Comparison of ENCODE assay signal across 8 mouse cellular contexts in genomic region chr6:117879408-117880115, GRCm38 (mm10). TPM values are rescaled to one million over a fixed set of nuclear protein-coding genes. Genes with fewer than 3 reads are reported as not detected.
A peak's percentile ranks its signal among the peaks of the same experiment; 100 is the strongest.
DNase-seq lines count a peak whose midpoint lies in the region; ATAC-seq and TF ChIP-seq lines count a peak whose summit lies in the region.

No protein-coding gene starts in this region.

- H3K4me3 ChIP-seq in bone marrow macrophage, adult 2 months (ENCODE audit: insufficient read depth, low read length), result peak overlapping the region; percentile 68
- peak overlapping the region; percentile 46 for H3K4me3 ChIP-seq in embryonic fibroblast, embryonic 13.5 days (ENCODE audit: insufficient read depth, low read length)
- peak overlapping the region; percentile 50 for H3K4me3 ChIP-seq in kidney, embryonic 14.5 days (ENCODE audit: low read length)
- H3K4me3 ChIP-seq in limb, embryonic 15.5 days, result peak overlapping the region; percentile 60

- WGBS in kidney, embryonic 14.5 days, result under 1% methylated on average over 67 of the region's 67 CpGs
- WGBS in limb, embryonic 15.5 days, result under 1% methylated on average over 67 of the region's 67 CpGs

- H3K9me3 ChIP-seq in kidney, embryonic 14.5 days (ENCODE audit: control insufficient read depth, low read length), result no peaks in the 10 kb centered on the region
- H3K9me3 ChIP-seq in limb, embryonic 15.5 days, result no peaks in the 10 kb centered on the region

- H3K27me3 ChIP-seq in kidney, embryonic 14.5 days (ENCODE audit: control insufficient read depth, insufficient read depth, low read length), result no peaks in the 10 kb centered on the region
- no peaks in the 10 kb centered on the region for H3K27me3 ChIP-seq in limb, embryonic 15.5 days

- TF ChIP-seq CTCF in bone marrow macrophage, adult 2 months (IDR thresholded peaks at IDR 0.05; ENCODE audit: low read depth, low read length), result no peak
- peak; percentile 95 for TF ChIP-seq CTCF in embryonic fibroblast, embryonic 13.5 days (IDR thresholded peaks at IDR 0.05; ENCODE audit: borderline replicate concordance, insufficient read depth, low read length)

- H3K36me3 ChIP-seq in kidney, embryonic 14.5 days (ENCODE audit: control insufficient read depth, insufficient read depth, low read length), result no peaks in the 10 kb centered on the region
- H3K36me3 ChIP-seq in limb, embryonic 15.5 days, result no peaks in the 10 kb centered on the region

- H3K4me1 ChIP-seq in bone marrow macrophage, adult 2 months (ENCODE audit: control insufficient read depth, insufficient read depth, low read length), result peaks cover 30% of the 10 kb centered on the region
- H3K4me1 ChIP-seq in embryonic fibroblast, embryonic 13.5 days (ENCODE audit: control insufficient read depth, insufficient read depth, low read length), result peaks cover 2% of the 10 kb centered on the region; the same call in 1 of the 2 replicates
- H3K4me1 ChIP-seq in kidney, embryonic 14.5 days (ENCODE audit: control insufficient read depth, insufficient read depth, low read length), result peaks cover 8% of the 10 kb centered on the region
- peaks cover 7% of the 10 kb centered on the region for H3K4me1 ChIP-seq in limb, embryonic 15.5 days

- H3K4me2 ChIP-seq in kidney, embryonic 14.5 days (replicated peaks; ENCODE audit: low read depth, low read length), result peak overlapping the region; percentile 60
- peak overlapping the region; percentile 70 for H3K4me2 ChIP-seq in limb, embryonic 15.5 days

- H3K27ac ChIP-seq in bone marrow macrophage, adult 2 months (ENCODE audit: insufficient read depth, low read depth, low read length), result peak overlapping the region; percentile 91
- peak overlapping the region; percentile 95 for H3K27ac ChIP-seq in embryonic fibroblast, embryonic 13.5 days (ENCODE audit: insufficient read depth, low read length)
- H3K27ac ChIP-seq in kidney, embryonic 14.5 days (ENCODE audit: low read depth, low read length), result peak overlapping the region; percentile 98
- peak overlapping the region; percentile 100 for H3K27ac ChIP-seq in limb, embryonic 15.5 days

- peak; percentile 94 for ATAC-seq in kidney, embryonic 14.5 days (ENCODE audit: low FRiP score, low TSS enrichment)
- peak; percentile 93 for ATAC-seq in limb, embryonic 15.5 days (ENCODE audit: insufficient number of reproducible peaks, low FRiP score, low TSS enrichment, low read depth)

- no peak for TF ChIP-seq POLR2A in bone marrow macrophage, adult 2 months (IDR thresholded peaks at IDR 0.05; ENCODE audit: borderline replicate concordance, low read depth, low read length)
- TF ChIP-seq POLR2A in embryonic fibroblast, embryonic 13.5 days (IDR thresholded peaks at IDR 0.05; ENCODE audit: low read depth, low read length), result peak; percentile 88

- H3K9ac ChIP-seq in kidney, embryonic 14.5 days (ENCODE audit: low read depth, low read length), result peak overlapping the region; percentile 77
- peak overlapping the region; percentile 64 for H3K9ac ChIP-seq in limb, embryonic 15.5 days

- DNase-seq in A20 (ENCODE audit: low read depth, low spot score), result peak; percentile 100
- DNase-seq in heart, adult 9 months (ENCODE audit: low spot score in 2 of 2), result peak; percentile 99
- peak; percentile 98 to 100 for DNase-seq in monocyte, adult 2 months (ENCODE audit: low read depth in 1 of 2, low spot score in 2 of 2)
- DNase-seq in spleen, postnatal 36 days (ENCODE audit: low spot score in 2 of 2), result peak; percentile 98 to 99

RNA-seq across cellular contexts. Expression of gene Zfp239, which starts 17.7 kb away (rescaled TPM):
- polyA plus RNA-seq in bone marrow macrophage, adult 2 months (2012; ENCODE audit: insufficient read depth, insufficient read length, missing spikeins), result 0.62 and 1.3 TPM in 2 replicates
- polyA plus RNA-seq in embryonic fibroblast, embryonic 13.5 days (2011; ENCODE audit: insufficient read length, low read depth, missing spikeins), result 4.9 and 5.5 TPM in 2 replicates
- 6.6 and 10.0 TPM in 2 replicates for polyA plus RNA-seq in kidney, embryonic 14.5 days (2014; fragmentation: Nextera tagmentation; extraction: Ambion mirVana)
- polyA plus RNA-seq in limb, embryonic 15.5 days (2015; fragmentation: Nextera tagmentation; extraction: Ambion mirVana), result 9.7 and 11.0 TPM in 2 replicates

RNA-seq across cellular contexts. Expression of gene Hnrnpf, which starts 20.6 kb away (rescaled TPM):
- polyA plus RNA-seq in bone marrow macrophage, adult 2 months (2012; ENCODE audit: insufficient read depth, insufficient read length, missing spikeins), result 327 and 355 TPM in 2 replicates
- polyA plus RNA-seq in embryonic fibroblast, embryonic 13.5 days (2011; ENCODE audit: insufficient read length, low read depth, missing spikeins), result 479 and 482 TPM in 2 replicates
- 606 and 823 TPM in 2 replicates for polyA plus RNA-seq in kidney, embryonic 14.5 days (2014; fragmentation: Nextera tagmentation; extraction: Ambion mirVana)
- 627 and 632 TPM in 2 replicates for polyA plus RNA-seq in limb, embryonic 15.5 days (2015; fragmentation: Nextera tagmentation; extraction: Ambion mirVana)

RNA-seq across cellular contexts. Expression of gene Zfp637, which starts 38.6 kb away (rescaled TPM):
- polyA plus RNA-seq in bone marrow macrophage, adult 2 months (2012; ENCODE audit: insufficient read depth, insufficient read length, missing spikeins), result 20.6 and 25.6 TPM in 2 replicates
- polyA plus RNA-seq in embryonic fibroblast, embryonic 13.5 days (2011; ENCODE audit: insufficient read length, low read depth, missing spikeins), result 37.9 and 51.2 TPM in 2 replicates
- polyA plus RNA-seq in kidney, embryonic 14.5 days (2014; fragmentation: Nextera tagmentation; extraction: Ambion mirVana), result 110 and 111 TPM in 2 replicates
- polyA plus RNA-seq in limb, embryonic 15.5 days (2015; fragmentation: Nextera tagmentation; extraction: Ambion mirVana), result 131 and 134 TPM in 2 replicates

RNA-seq across cellular contexts. Expression of gene Fxyd4, which starts 57.9 kb away (rescaled TPM):
- not detected in 2 replicates for polyA plus RNA-seq in bone marrow macrophage, adult 2 months (2012; ENCODE audit: insufficient read depth, insufficient read length, missing spikeins)
- not detected in 2 replicates for polyA plus RNA-seq in embryonic fibroblast, embryonic 13.5 days (2011; ENCODE audit: insufficient read length, low read depth, missing spikeins)
- polyA plus RNA-seq in kidney, embryonic 14.5 days (2014; fragmentation: Nextera tagmentation; extraction: Ambion mirVana), result 77.7 and 94.8 TPM in 2 replicates
- 3.4 and 4.3 TPM in 2 replicates for polyA plus RNA-seq in limb, embryonic 15.5 days (2015; fragmentation: Nextera tagmentation; extraction: Ambion mirVana)

Comparison
In these comparisons a context has a peak if more than half of its experiments do, and no peak if none do; other contexts are left out.
1. Peak in every context shown above with its lines: DNase-seq, ATAC-seq, H3K4me3 ChIP-seq and H3K27ac ChIP-seq.